Mouse (Mus musculus) heart, adult 2 months (tissue): ENCODE data around the gene Dusp16. TPM values are rescaled to one million over a fixed set of nuclear protein-coding genes. Genes with fewer than 3 reads are reported as not detected.

ENCODE experiments used
- DNase-seq, 2 experiments: peaks; one replicate each; pipeline ENCODE4 v3.0.0; 2021
- H3K27ac ChIP-seq: fragments of 200-600 bp; 2 replicates; pipeline ENCODE4 v1.8.1; 2022
- H3K27me3 ChIP-seq: fragments of 200-500 bp; 2 replicates; pipeline ENCODE4 v1.6.1; 2012; ENCODE audit warnings: mild to moderate bottlenecking, low read length, inconsistent platforms, mixed read lengths; ENCODE audit not compliant: control insufficient read depth, insufficient read depth
- H3K36me3 ChIP-seq: fragments of 200-500 bp; 2 replicates; pipeline ENCODE4 v1.6.1; 2012; ENCODE audit warnings: low read length, inconsistent platforms; ENCODE audit not compliant: control insufficient read depth, insufficient read depth
- H3K4me1 ChIP-seq: fragments of 200-500 bp; 2 replicates; pipeline ENCODE4 v1.6.1; 2011; ENCODE audit warnings: low read length; ENCODE audit not compliant: control insufficient read depth, insufficient read depth
- H3K4me3 ChIP-seq: fragments of 200-600 bp; 2 replicates; pipeline ENCODE4 v1.8.1; 2022
- H3K79me2 ChIP-seq: fragments of 200-500 bp; replicated peaks from 2 replicates; pipeline ENCODE4 v1.6.1; 2012; ENCODE audit warnings: mild to moderate bottlenecking, inconsistent platforms, low read length, moderate library complexity, mixed read lengths; ENCODE audit not compliant: control insufficient read depth, insufficient read depth
- H3K9ac ChIP-seq: fragments of 200-500 bp; 2 replicates; pipeline ENCODE4 v1.6.1; 2012; ENCODE audit warnings: low read depth, mild to moderate bottlenecking, control low read depth, inconsistent platforms, low read length, mixed read lengths
- CTCF ChIP-seq: fragments of 200-600 bp; IDR thresholded peaks from 2 replicates; pipeline ENCODE4 v1.8.1; 2022; ENCODE audit warnings: antibody characterized with exemption, mild to moderate bottlenecking, moderate library complexity
- EP300 ChIP-seq: fragments of 200-500 bp; IDR thresholded peaks from 2 replicates; pipeline ENCODE4 v1.6.1; 2011; ENCODE audit warnings: low read depth, low read length, control low read depth; ENCODE audit not compliant: insufficient read depth
- POLR2A ChIP-seq: fragments of 200-500 bp; IDR thresholded peaks from 2 replicates; pipeline ENCODE4 v1.6.1; 2011; ENCODE audit warnings: mild to moderate bottlenecking, low read depth, low read length, control low read depth; ENCODE audit not compliant: insufficient read depth
- WGBS: fragments of 180-500 bp; shearing (Covaris S2); methylation state at CpG from one replicate; pipeline ENCODE4 v1.1.7; 2018; 5-methylcytosine and 5-hydroxymethylcytosine counted together
- intact Hi-C: fragments of 180-260 bp; cut with DNase I; formaldehyde crosslinking; loops from one replicate; pipeline ENCODE4 v1.15.1; 2025
- polyA plus RNA-seq: library from polyadenylated mRNA; depleted of rRNA; stranded (reverse); fragments of >200 nt; gene quantifications from 2 replicates; pipeline ENCODE4 v1.2.3, GENCODE M21; 2012
- total RNA-seq, 2 experiments: library from RNA; stranded (reverse); gene quantifications; 2 replicates each; pipeline ENCODE4 v1.2.3; 2021

Dusp16 gene
- total and polyA plus RNA-seq, 3 experiments = 8.2 to 23.8 (median 20.9) TPM

- DNase-seq = no peak
- H3K9ac ChIP-seq = no peak overlapping the region
- no peak overlapping the region for H3K4me3 ChIP-seq
- no peaks in the 10 kb centered on the region; the same call in 1 of the 2 replicates for H3K79me2 ChIP-seq
- no peaks in the 10 kb centered on the region for H3K4me1 ChIP-seq
- H3K27ac ChIP-seq = no peak overlapping the region
- intact Hi-C loops = no loop called here
- H3K36me3 ChIP-seq = no peaks in the 10 kb centered on the region
- no peaks in the 10 kb centered on the region for H3K27me3 ChIP-seq
- no peak for TF ChIP-seq POLR2A
- TF ChIP-seq CTCF = no peak
- TF ChIP-seq EP300 = no peak
Measured at GRCm38 (mm10) chr6:134725406-134725805, 67.0 kb downstream of the Dusp16 start.

- Histone ChIP-seq H3K4me3 (no peak overlapping the region), H3K27ac (no peak overlapping the region), H3K27me3 (no peaks in the 10 kb centered on the region), H3K9ac (no peak overlapping the region), H3K4me1 (no peaks in the 10 kb centered on the region), H3K36me3 (no peaks in the 10 kb centered on the region), H3K79me2 (no peaks in the 10 kb centered on the region; the same call in 1 of the 2 replicates)
- DNase-seq = no peak
- WGBS = 76% methylated on average over 9 of the region's 9 CpGs
- TF ChIP-seq CTCF (no peak), EP300 (no peak), POLR2A (no peak)
- intact Hi-C loops = loop anchor here (5.0 kb wide), 1 partner anchor 52 kb away; no protein-coding TSS in a partner anchor
Measured at GRCm38 (mm10) chr6:134723833-134724553, 68.4 kb downstream of the Dusp16 start.

DNA sequence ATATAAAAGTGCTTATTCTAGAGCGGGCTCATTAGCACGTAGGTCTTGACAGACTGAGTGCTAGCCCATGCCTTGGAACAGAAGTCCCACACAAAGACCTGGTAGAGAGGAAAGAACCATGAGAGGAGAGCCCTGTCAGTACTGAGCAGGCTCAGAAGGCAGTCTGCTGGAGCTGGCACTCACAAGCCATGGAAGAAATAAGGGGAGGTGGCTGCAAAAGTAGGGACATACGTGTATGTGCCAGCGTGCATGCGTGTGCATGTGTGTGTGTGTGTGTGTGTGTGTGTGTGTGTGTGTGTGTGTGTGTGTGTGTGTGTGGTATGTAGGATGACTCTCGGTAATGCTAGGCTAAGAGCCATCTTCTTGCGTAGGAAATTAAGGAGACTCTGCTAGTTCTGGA is 69.1 kb downstream of the Dusp16 start:
- intact Hi-C loops = loop anchor here (5.0 kb wide), 1 partner anchor 51 kb away; no protein-coding TSS in a partner anchor
- Histone ChIP-seq H3K36me3 (no peaks in the 10 kb centered on the region), H3K4me3 (no peak overlapping the region), H3K27me3 (no peaks in the 10 kb centered on the region), H3K79me2 (no peaks in the 10 kb centered on the region; the same call in 1 of the 2 replicates), H3K4me1 (no peaks in the 10 kb centered on the region), H3K9ac (no peak overlapping the region), H3K27ac (no peak overlapping the region)
- DNase-seq = no peak
- WGBS = 89% methylated on average over 7 of the region's 7 CpGs
- TF ChIP-seq CTCF (no peak), EP300 (no peak), POLR2A (no peak)

- Histone ChIP-seq H3K9ac (no peak overlapping the region), H3K36me3 (no peaks in the 10 kb centered on the region), H3K4me1 (no peaks in the 10 kb centered on the region), H3K79me2 (no peaks in the 10 kb centered on the region; the same call in 1 of the 2 replicates), H3K27me3 (no peaks in the 10 kb centered on the region), H3K4me3 (no peak overlapping the region), H3K27ac (no peak overlapping the region)
- no peak for DNase-seq
- TF ChIP-seq EP300 = no peak
- no peak for TF ChIP-seq CTCF
- TF ChIP-seq POLR2A = no peak
- intact Hi-C loops = loop anchor here (5.0 kb wide), 1 partner anchor 51 kb away; no protein-coding TSS in a partner anchor
- 97% methylated on average over 8 of the region's 8 CpGs for WGBS
Measured at GRCm38 (mm10) chr6:134722906-134723305, 69.5 kb downstream of the Dusp16 start.

GRCm38 (mm10) chr6:134721729-134722269 is 70.6 kb downstream of the Dusp16 start:
- H3K27ac ChIP-seq = no peak overlapping the region
- H3K27me3 ChIP-seq = no peaks in the 10 kb centered on the region
- TF ChIP-seq CTCF = no peak
- no peak for TF ChIP-seq EP300
- TF ChIP-seq POLR2A = no peak
- no peaks in the 10 kb centered on the region; the same call in 1 of the 2 replicates for H3K79me2 ChIP-seq
- H3K4me3 ChIP-seq = no peak overlapping the region
- DNase-seq = no peak
- H3K36me3 ChIP-seq = peaks cover 3% of the 10 kb centered on the region; the same call in 1 of the 2 replicates
- intact Hi-C loops = loop anchor here (5.0 kb wide), 1 partner anchor 49 kb away; no protein-coding TSS in a partner anchor
- no peaks in the 10 kb centered on the region for H3K4me1 ChIP-seq
- H3K9ac ChIP-seq = no peak overlapping the region
- 92% methylated on average over 6 of the region's 6 CpGs for WGBS

- H3K36me3 ChIP-seq = peaks cover 3% of the 10 kb centered on the region; the same call in 1 of the 2 replicates
- H3K9ac ChIP-seq = no peak overlapping the region
- intact Hi-C loops = loop anchor here (5.0 kb wide), 1 partner anchor 48 kb away; no protein-coding TSS in a partner anchor
Measured at GRCm38 (mm10) chr6:134720150-134720549, 72.3 kb downstream of the Dusp16 start.

More at GRCm38 (mm10) chr6:134720150-134720549, 72.3 kb downstream of the Dusp16 start:
- TF ChIP-seq EP300 (no peak), POLR2A (no peak), CTCF (no peak)
- no peak overlapping the region for H3K4me3 ChIP-seq
- DNase-seq = no peak
- no peaks in the 10 kb centered on the region; the same call in 1 of the 2 replicates for H3K79me2 ChIP-seq
- H3K4me1 ChIP-seq = peaks cover 2% of the 10 kb centered on the region
- no peak overlapping the region for H3K27ac ChIP-seq
- no peaks in the 10 kb centered on the region for H3K27me3 ChIP-seq
- 53% methylated on average over 5 of the region's 5 CpGs for WGBS
